Mouse (Mus musculus) brain, embryonic 18.5 days (tissue): ENCODE results near the gene Dkk2.

Source experiments
- DNase-seq: peaks from one replicate; pipeline ENCODE4 v3.0.0-alpha.2; 2012; ENCODE audit warnings: low read depth, low spot score

Gene Dkk2

DNA sequence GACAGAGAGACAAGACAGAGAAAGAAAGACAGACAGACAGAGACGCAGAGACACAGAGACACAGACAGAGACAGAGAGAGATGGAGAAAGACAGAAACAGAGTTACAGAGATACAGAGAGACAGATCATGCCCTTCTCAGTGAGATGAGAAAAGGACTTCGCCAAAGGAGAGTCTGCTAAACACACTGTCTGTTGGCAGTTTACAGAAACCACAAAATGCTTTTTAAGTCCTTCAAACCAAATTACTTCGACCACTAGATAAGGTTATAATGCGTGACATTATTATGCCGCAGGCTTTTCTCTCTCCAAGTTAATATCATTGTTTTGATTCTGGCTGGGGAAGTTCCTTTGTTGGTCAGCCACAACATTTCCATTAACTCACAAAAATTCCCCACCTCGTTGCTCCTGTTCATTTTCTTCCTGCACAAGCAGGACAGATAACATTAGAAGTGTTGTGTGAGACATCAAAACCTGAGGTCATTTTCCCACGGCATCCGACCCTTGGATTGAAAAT is 40.2 kb downstream of the Dkk2 start:
- DNase-seq: no peak

DNA sequence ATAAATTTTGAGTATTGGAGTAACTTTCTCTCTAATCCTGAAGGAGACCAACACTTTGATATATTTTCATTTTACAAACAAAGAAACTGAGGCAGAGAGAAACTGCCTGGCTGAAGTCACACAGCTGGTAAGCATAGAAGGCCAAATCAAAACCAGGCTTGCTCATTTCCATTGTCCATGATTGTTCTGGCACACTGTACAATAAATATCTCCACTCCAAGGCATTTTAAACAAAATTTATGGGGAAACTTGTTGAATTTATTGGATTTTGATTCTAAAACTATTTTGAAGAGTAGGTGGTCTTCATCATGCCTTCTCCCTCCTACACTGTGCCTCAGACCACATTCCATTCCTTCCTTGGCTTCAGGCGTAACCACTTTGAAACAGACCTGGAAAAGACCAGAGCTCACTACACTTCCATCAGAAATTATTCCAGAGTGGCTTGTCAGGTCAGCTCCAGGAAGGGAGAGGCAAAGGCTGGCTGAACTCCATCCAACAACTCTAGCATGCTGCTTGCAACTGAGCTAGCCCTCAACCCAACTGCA is 44.7 kb downstream of the Dkk2 start:
- no peak for DNase-seq

DNA sequence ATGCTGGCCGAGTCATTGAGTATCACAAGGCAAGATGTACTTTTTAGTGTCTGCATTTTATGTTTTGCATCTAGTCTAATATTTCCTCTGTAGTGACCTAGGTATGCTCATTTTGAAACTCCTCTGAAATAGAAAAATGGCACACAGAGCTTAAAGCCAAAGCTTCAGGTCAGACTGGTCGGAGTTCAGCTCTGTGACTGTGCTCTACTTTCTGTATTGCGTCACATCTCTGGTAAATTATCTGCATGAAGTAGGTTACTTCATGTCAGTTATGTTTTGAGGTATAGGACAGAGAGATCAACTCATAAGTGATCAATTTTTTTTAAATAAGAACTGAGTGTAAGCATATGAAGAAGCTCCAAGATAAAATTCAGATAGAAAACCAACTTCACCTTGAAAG is 45.7 kb downstream of the Dkk2 start:
- DNase-seq: no peak

DNA sequence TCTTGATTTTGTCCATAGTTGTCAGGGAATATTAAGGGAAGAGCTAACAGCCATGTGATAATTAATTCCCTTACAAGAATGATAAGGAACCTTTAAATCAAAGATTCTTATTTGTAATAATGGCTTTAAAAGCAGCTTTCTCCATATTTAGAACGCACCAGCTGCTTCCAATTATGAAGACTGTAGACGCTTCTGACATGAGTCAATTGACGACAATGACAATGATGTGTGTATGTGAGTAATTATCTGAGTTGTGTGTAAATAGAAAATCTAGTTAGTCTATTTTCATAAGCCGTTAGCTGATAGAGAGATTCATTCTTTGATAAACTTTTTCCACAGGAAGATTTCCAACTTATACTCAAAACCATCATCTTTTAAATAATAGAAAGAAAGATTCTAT is 46.8 kb downstream of the Dkk2 start:
- DNase-seq: no peak

DNA sequence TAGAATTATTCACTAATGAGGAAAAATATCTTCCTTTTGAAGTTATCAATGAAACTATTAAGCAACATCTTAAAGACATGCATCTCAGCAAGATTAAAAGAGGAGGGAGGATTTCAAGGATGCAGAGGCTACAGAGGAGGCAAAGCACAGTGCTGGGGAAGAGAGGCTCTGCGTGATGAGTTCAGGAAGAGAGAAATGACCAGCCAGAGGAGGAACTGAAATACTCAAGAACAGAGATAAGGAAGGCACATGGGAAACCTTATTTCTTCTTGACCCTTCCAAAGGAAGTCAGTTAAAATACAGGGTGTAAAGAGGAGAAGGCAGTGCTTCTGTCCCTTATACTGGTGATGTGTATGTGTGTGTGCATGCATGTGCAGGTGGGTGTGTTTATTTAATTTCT is 49.4 kb downstream of the Dkk2 start:
- no peak for DNase-seq

DNA sequence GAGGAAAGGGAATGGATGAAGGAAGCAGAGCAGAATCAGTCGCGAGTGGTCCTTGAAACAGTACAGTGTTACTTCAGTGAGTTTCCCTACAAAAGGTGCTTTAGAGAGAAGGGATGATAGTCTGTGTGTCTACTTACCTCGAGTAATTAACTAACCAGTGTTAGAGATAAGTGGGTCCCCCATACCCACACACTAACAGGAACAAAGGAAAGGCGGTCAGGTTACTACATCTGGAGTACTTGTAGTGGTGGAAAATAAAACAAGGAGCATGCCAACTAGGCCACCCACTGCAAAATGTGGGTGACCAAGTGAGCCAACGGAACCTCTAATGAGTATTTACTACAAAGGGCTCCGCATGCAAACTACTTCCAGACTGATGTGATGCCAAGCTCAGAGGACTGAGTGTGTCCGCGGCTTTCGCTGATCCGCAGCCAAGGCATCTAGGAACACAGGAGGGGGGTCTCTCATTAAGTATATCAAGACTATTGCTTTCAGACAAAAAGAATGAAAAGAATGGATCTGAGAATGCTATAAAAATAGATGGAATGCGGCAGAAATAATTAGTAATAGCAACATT is 52.8 kb downstream of the Dkk2 start:
- no peak for DNase-seq

DNA sequence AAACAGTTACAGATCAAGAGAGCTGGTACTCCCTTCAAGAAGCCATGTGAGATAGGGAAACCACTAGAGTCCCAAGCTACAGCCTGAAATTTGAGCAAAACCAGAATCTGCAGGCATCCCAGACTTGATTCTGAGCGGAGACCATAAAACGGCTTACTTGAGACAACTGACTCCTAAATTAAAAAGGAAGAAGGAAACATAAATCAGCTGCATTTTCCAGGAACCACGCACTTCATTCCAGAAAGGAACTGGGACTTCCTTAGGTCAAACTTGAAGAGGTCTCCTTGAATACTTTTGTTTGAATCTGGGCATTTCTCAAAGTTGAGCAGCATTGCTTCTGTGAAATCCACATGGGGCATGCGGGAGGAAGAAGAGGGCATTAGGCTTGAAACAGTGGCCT is 55.9 kb downstream of the Dkk2 start:
- no peak for DNase-seq

DNA sequence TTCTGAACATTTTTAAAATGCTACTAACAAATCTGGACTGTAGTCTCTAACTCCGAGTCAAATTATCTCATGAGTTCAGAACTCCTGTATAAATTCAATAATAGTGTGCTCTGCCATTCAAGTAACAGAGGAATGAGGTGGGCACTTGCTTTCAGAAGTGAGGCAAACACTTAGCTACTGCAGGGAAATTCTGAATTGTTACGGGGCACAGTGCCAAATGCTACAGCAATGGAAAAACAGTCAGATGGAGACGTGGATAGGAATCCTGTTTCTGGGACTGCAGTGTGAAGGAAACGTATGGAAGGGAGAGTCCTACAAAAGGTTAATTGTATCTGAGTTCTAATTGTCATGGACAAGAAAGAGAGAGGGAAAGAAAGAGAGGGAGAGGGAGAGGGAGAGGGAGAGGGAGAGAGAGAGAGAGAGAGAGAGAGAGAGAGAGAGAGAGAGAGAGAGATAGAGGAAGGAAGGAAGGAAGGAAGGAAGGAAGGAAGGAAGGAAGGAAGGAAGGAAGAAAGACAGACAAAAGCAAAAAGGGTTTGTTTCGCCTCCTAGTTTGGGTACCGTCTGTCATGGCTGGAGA is 64.4 kb downstream of the Dkk2 start:
- no peak for DNase-seq

DNA sequence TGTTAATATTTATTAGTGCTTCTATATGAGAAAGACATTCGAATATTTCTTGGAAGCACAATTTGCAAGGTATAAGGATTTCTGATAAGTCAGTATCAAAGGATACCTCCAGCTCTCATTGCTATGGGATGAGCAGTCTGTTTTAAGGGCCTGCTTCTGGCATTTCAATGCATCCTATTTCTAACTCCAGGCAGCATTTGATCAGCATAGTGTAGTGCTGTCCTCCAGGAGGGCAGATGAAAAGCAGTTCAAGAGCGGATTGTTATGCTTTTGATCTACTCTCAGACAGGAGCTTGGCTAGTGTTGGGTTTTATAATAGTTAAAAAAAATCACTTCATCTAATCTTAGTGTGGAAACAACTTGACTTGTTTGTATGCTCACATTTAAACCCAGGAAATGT is 73.7 kb downstream of the Dkk2 start:
- DNase-seq: no peak

DNA sequence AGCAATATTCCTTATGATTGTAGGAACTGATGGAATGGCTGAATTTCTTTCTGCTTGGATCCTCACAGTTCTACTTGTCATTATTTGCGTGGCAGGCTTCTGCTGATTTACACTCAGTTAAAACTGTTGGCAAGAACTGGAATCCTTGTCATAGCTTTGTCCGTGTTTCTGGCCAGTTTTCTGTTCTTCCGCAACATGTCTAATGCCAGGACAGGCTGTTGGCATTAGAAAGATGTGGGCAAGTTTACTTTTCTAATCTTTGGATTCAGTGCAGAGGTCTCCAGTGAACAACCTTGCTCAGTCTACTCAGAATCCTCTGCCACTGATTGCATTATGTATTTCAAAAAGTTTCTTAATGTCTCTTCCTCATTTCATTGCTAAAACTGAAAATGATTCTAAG is 83.8 kb downstream of the Dkk2 start:
- no peak for DNase-seq

DNA sequence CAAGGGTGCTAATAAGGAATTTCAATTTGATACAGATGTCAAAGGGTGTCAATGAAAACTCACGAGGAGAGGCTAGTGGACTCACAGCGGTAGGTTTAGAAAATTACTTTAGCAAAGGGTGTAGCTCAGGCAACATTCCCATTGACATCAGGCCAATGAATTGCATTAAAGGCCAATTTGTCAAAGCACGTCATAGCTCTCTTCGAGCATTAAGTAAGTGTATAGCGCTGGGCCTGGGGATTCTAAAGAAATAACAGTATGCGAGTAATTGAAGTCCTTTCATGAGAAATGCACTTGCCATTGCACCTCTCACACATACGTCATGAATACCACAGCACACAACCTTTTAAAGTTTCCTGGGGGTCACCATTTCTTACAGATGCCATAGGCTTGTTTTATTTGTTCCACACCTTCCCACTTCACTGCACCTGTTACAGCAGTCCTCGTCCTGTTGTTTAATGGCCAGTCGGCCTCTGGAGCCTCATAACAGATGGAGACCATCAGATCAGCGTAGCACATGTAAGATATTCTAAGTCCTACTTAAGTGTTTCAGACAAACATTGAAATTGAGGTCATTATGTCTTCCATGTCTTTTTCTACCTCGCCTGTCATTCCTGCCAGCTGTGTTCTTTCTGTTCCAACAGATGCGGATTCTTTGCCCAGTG is 101.9 kb downstream of the Dkk2 start:
- no peak for DNase-seq

DNA sequence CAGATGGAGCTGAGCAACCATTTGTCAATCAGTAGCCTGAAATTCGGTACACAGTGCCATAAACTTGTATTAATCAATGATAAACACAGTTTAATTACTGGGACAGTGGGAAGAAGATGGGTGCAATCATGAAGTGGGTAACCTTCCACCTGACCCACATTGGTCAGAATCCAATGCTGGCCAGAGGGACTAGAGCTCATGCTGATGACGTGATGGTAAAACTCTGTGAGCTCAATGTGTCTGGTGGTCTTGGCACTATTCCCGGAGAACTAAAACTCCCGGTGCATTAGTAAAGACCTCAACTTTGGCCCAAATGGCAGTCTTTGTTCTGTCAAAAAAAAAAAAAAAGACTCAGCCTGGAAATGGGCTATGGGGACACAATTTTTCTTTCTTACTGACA is 116.9 kb downstream of the Dkk2 start:
- DNase-seq: no peak

DNA sequence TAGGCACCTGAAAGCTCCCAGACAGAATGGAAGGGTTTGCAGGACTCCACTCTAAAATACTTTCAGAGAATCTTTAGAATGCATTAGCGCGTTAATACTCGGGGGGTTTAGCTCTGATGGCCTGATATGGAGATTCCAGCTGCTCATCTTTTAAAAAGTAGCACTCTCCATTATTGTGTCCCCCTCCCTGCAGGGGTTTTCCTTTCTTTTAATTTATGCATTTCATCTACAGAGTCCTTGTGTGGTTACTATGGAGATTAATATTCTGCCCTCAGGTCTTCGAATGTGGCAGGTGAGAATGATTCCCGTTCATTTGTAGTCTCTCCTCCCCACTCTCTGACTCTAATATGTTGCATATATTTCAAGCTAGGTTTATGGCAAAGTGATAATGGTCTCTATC is 117.6 kb downstream of the Dkk2 start:
- DNase-seq: no peak

DNA sequence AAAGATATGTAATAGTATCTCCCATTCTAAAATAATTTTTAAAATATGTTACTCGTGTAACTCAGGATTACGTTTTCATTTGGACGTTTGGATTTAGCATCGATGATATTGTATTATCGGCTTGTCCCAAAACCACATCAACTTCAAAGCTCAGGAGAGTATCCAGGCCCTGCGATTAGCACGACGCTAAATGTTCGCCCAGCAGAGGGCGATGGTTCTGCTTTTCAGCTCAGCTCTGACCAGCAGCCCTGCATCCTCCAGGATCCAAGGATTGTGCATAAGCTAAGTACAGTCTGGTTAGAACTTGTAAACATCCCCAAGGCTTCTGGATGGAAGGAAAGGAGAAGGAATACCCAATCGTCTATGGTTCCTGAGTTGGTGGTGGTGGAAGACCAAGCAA is 122.4 kb downstream of the Dkk2 start:
- DNase-seq: no peak

DNA sequence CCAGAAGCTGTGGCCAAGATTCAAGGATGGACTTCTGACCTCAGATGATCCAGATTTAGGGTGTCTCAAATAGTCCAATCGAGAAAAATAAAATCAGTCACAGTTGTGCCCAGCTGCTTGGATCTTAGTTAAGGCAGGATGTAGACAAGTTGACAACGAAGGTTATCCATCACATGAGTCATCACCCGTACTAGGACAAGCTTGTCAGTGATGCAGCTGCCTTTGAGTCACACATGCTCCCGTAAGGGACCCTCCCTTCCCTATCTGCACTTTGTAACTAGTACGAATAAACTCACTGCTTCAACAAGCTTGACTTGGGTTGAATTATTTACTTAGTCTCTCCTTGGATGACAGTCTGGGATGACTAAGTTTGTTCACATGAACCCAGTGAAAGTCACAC is 126.2 kb downstream of the Dkk2 start:
- no peak for DNase-seq

DNA sequence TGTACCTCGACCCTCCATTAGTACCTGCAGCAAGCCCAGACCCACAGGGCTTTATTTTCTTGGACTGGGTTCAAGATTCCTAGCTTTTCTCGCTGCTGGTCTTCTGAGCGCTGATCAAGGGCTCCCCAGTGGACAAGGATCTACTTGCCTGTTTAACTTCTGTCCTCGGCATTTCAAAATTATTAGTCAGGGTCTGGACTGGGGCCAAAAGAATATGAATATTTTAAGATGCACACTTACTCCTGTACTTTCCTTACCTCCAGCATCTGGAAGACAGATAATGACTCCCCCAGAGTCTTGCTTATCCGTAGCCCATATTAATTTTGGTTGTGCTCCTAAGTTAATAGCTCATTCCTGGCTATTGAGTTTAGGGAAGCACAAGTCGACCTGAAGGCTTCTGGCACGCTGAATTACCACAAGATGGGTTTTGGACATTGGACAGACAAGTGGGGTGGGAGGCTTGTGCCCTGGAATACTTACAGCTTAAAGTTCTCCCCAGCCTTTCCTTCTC is 134.9 kb downstream of the Dkk2 start:
- no peak for DNase-seq

DNA sequence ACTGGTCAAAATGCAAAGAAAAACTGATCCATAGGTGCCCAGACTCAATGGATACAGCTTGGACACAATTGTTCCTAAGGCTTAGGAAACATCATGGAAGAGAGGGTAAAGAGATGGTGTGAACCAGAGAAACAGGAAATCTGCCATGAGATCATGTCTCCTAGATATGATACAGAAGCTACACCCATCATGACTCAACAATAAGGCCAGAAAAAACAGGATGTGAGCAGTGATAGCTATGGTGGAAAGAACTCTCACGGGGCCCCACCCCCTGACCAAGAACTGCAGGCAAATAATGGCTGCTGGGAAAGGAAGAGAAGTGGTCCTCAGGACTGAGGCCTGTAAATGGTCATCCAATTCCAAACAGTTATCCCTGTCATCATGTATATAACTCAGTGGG is 142.5 kb downstream of the Dkk2 start:
- DNase-seq: no peak
